Mouse (Mus musculus): ENCODE measurements around the gene Gm42417. TPM values are rescaled to one million over a fixed set of nuclear protein-coding genes. Genes with fewer than 3 reads are reported as not detected.

Gene Gm42417
- polyA plus RNA-seq, 1 experiment = 1.2 TPM

GRCm38 (mm10) chr1:36568776-36569175 lies 29.5 kb upstream of the Gm42417 start:
- H3K9me3 ChIP-seq (replicated peaks; ENCODE audit: control insufficient read depth, insufficient read depth, low read length, poor library complexity, severe bottlenecking) = no peaks in the 10 kb centered on the region
- H3K27me3 ChIP-seq (ENCODE audit: control insufficient read depth, insufficient read depth, low read length, poor library complexity, severe bottlenecking) = no peaks in the 10 kb centered on the region
- H3K27ac ChIP-seq (ENCODE audit: insufficient read depth, low read length) = no peak overlapping the region
- no peak overlapping the region for H3K4me3 ChIP-seq (ENCODE audit: low read depth, low read length)
- no peak for TF ChIP-seq CTCF (IDR thresholded peaks at IDR 0.05; ENCODE audit: low read depth, low read length)
- H3K36me3 ChIP-seq (ENCODE audit: control insufficient read depth, insufficient read depth, low read length, poor library complexity, severe bottlenecking) = no peaks in the 10 kb centered on the region
- H3K9ac ChIP-seq (ENCODE audit: low read depth, poor library complexity, severe bottlenecking) = no peak overlapping the region
- H3K4me1 ChIP-seq (ENCODE audit: control insufficient read depth, insufficient read depth, low read length) = peaks cover 3% of the 10 kb centered on the region

- Histone ChIP-seq H3K4me1 (ENCODE audit: control insufficient read depth, insufficient read depth, low read length) (no peaks in the 10 kb centered on the region), H3K9ac (ENCODE audit: low read depth, poor library complexity, severe bottlenecking) (no peak overlapping the region), H3K9me3 (replicated peaks; ENCODE audit: control insufficient read depth, insufficient read depth, low read length, poor library complexity, severe bottlenecking) (no peaks in the 10 kb centered on the region), H3K27ac (ENCODE audit: insufficient read depth, low read length) (no peak overlapping the region), H3K27me3 (ENCODE audit: control insufficient read depth, insufficient read depth, low read length, poor library complexity, severe bottlenecking) (no peaks in the 10 kb centered on the region), H3K36me3 (ENCODE audit: control insufficient read depth, insufficient read depth, low read length, poor library complexity, severe bottlenecking) (no peaks in the 10 kb centered on the region), H3K4me3 (ENCODE audit: low read depth, low read length) (no peak overlapping the region)
- TF ChIP-seq CTCF (IDR thresholded peaks at IDR 0.05; ENCODE audit: low read depth, low read length) (no peak), EP300 (IDR thresholded peaks at IDR 0.05; ENCODE audit: insufficient read depth, low read depth, low read length) (no peak), POLR2A (IDR thresholded peaks at IDR 0.05; ENCODE audit: insufficient read depth, low read length) (no peak)
Observed at GRCm38 (mm10) chr1:36567818-36568603, 28.8 kb upstream of the Gm42417 start.

GRCm38 (mm10) chr1:36566425-36566824 lies 27.2 kb upstream of the Gm42417 start:
- H3K36me3 ChIP-seq (ENCODE audit: control insufficient read depth, insufficient read depth, low read length, poor library complexity, severe bottlenecking) = no peaks in the 10 kb centered on the region
- H3K4me3 ChIP-seq (ENCODE audit: low read depth, low read length) = no peak overlapping the region
- H3K4me1 ChIP-seq (ENCODE audit: control insufficient read depth, insufficient read depth, low read length) = no peaks in the 10 kb centered on the region
- H3K27ac ChIP-seq (ENCODE audit: insufficient read depth, low read length) = no peak overlapping the region
- H3K27me3 ChIP-seq (ENCODE audit: control insufficient read depth, insufficient read depth, low read length, poor library complexity, severe bottlenecking) = no peaks in the 10 kb centered on the region
- no peaks in the 10 kb centered on the region for H3K9me3 ChIP-seq (replicated peaks; ENCODE audit: control insufficient read depth, insufficient read depth, low read length, poor library complexity, severe bottlenecking)
- H3K9ac ChIP-seq (ENCODE audit: low read depth, poor library complexity, severe bottlenecking) = no peak overlapping the region
- TF ChIP-seq POLR2A (IDR thresholded peaks at IDR 0.05; ENCODE audit: insufficient read depth, low read length) (no peak), CTCF (IDR thresholded peaks at IDR 0.05; ENCODE audit: low read depth, low read length) (no peak), EP300 (IDR thresholded peaks at IDR 0.05; ENCODE audit: insufficient read depth, low read depth, low read length) (no peak)

GRCm38 (mm10) chr1:36564101-36564500 lies 24.9 kb upstream of the Gm42417 start:
- Histone ChIP-seq H3K9ac (ENCODE audit: low read depth, poor library complexity, severe bottlenecking) (no peak overlapping the region), H3K27me3 (ENCODE audit: control insufficient read depth, insufficient read depth, low read length, poor library complexity, severe bottlenecking) (no peaks in the 10 kb centered on the region), H3K4me1 (ENCODE audit: control insufficient read depth, insufficient read depth, low read length) (no peaks in the 10 kb centered on the region)

GRCm38 (mm10) chr1:36563632-36564031 lies 24.4 kb upstream of the Gm42417 start:
- Histone ChIP-seq H3K9me3 (replicated peaks; ENCODE audit: control insufficient read depth, insufficient read depth, low read length, poor library complexity, severe bottlenecking) (no peaks in the 10 kb centered on the region), H3K27me3 (ENCODE audit: control insufficient read depth, insufficient read depth, low read length, poor library complexity, severe bottlenecking) (no peaks in the 10 kb centered on the region), H3K9ac (ENCODE audit: low read depth, poor library complexity, severe bottlenecking) (no peak overlapping the region), H3K36me3 (ENCODE audit: control insufficient read depth, insufficient read depth, low read length, poor library complexity, severe bottlenecking) (no peaks in the 10 kb centered on the region), H3K27ac (ENCODE audit: insufficient read depth, low read length) (no peak overlapping the region), H3K4me3 (ENCODE audit: low read depth, low read length) (no peak overlapping the region), H3K4me1 (ENCODE audit: control insufficient read depth, insufficient read depth, low read length) (no peaks in the 10 kb centered on the region)
- TF ChIP-seq EP300 (IDR thresholded peaks at IDR 0.05; ENCODE audit: insufficient read depth, low read depth, low read length) (no peak), CTCF (IDR thresholded peaks at IDR 0.05; ENCODE audit: low read depth, low read length) (no peak), POLR2A (IDR thresholded peaks at IDR 0.05; ENCODE audit: insufficient read depth, low read length) (no peak)

More at GRCm38 (mm10) chr1:36564101-36564500, 24.9 kb upstream of the Gm42417 start:
- no peaks in the 10 kb centered on the region for H3K36me3 ChIP-seq (ENCODE audit: control insufficient read depth, insufficient read depth, low read length, poor library complexity, severe bottlenecking)
- no peaks in the 10 kb centered on the region for H3K9me3 ChIP-seq (replicated peaks; ENCODE audit: control insufficient read depth, insufficient read depth, low read length, poor library complexity, severe bottlenecking)
- TF ChIP-seq CTCF (IDR thresholded peaks at IDR 0.05; ENCODE audit: low read depth, low read length) (no peak), POLR2A (IDR thresholded peaks at IDR 0.05; ENCODE audit: insufficient read depth, low read length) (no peak), EP300 (IDR thresholded peaks at IDR 0.05; ENCODE audit: insufficient read depth, low read depth, low read length) (no peak)
- no peak overlapping the region for H3K27ac ChIP-seq (ENCODE audit: insufficient read depth, low read length)
- H3K4me3 ChIP-seq (ENCODE audit: low read depth, low read length) = no peak overlapping the region

GRCm38 (mm10) chr1:36563197-36563596 lies 24.0 kb upstream of the Gm42417 start:
- Histone ChIP-seq H3K36me3 (ENCODE audit: control insufficient read depth, insufficient read depth, low read length, poor library complexity, severe bottlenecking) (no peaks in the 10 kb centered on the region), H3K9ac (ENCODE audit: low read depth, poor library complexity, severe bottlenecking) (no peak overlapping the region), H3K27me3 (ENCODE audit: control insufficient read depth, insufficient read depth, low read length, poor library complexity, severe bottlenecking) (no peaks in the 10 kb centered on the region), H3K9me3 (replicated peaks; ENCODE audit: control insufficient read depth, insufficient read depth, low read length, poor library complexity, severe bottlenecking) (no peaks in the 10 kb centered on the region), H3K27ac (ENCODE audit: insufficient read depth, low read length) (no peak overlapping the region), H3K4me1 (ENCODE audit: control insufficient read depth, insufficient read depth, low read length) (no peaks in the 10 kb centered on the region), H3K4me3 (ENCODE audit: low read depth, low read length) (no peak overlapping the region)
- TF ChIP-seq EP300 (IDR thresholded peaks at IDR 0.05; ENCODE audit: insufficient read depth, low read depth, low read length) = no peak
